Mouse (Mus musculus): Measurements from ENCODE around the gene Vezf1. TPM values are rescaled to one million over a fixed set of nuclear protein-coding genes. Genes with fewer than 3 reads are reported as not detected.
A peak's percentile ranks its signal among the peaks of the same experiment; 100 is the strongest.

The Vezf1 gene
- total RNA-seq, 2 experiments from 2014 or later: 27.8 to 28.3 TPM

DNA sequence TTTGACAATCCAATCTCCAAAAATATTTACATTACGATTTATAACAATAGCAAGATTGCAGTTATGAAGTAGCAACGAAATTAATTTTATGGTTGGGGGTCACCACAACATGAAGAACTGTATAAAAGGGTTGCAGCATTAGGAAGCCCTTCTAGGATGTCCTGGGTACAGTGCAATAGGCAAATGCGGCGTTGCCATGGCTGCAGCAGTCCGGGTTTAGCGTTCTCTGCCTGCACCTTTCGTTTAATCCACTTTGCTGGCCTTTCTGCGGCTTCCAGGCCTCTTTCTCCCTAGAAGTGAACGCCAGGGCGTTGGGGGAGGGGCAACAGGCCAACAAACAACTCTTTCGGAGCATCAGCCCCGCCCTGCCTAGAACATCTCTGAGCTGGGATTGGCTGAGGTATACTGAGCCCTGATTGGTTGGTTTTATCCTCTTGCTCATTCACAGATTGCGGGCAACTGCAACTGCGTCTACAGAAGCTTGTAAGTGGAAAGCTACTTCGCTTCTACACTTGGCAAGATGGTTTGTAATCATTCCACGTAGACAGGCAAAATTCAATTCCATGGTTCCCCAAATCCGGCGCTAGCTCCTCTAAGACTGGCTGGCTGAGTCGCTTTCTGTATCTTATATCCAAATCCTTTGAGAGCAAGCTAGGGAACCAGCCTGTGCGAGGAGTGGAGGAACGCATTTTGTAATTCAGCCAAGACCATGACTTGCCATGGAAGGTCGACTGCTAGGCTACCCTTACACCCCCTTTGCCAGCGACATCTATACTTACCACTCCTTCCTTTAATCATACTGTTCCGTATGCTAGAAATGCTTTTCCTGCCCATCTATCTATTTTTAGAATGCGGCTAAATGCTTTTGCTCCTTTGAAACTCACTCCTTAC is 18.9 kb downstream of the Vezf1 start:
- Histone ChIP-seq H3K27ac (peak overlapping the region; percentile 78), H3K4me3 (peak overlapping the region; percentile 50)
- no peak for TF ChIP-seq CTCF (IDR thresholded peaks at IDR 0.05)
- intact Hi-C loops (cut with DNase I): no loop called here
- peak; percentile 81 to 89 for DNase-seq (ENCODE audit: extremely low spot score in 1 of 2, low spot score in 2 of 2)

DNA sequence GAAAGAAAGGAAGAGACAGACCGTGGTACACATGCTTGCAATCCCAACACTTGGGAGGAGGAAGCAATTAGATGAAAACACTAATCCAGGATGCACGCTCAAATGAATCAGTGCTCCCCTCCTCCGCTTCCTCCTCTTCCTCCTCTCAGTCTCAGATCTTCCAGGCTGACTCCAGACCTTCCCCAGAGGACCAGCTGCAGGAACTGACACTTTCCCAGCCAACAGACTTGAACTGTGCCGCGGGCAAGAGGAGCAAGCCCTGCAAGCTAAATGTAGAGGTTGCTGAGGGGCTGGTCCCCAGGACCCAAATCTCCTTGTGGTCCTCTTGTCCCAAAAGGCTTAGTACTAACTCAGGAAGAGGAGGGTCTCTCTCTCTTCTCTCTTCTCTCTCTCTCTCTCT is 21.1 kb downstream of the Vezf1 start:
- TF ChIP-seq CTCF (IDR thresholded peaks at IDR 0.05): no peak
- Histone ChIP-seq H3K4me3 (no peak overlapping the region), H3K27ac (no peak overlapping the region)
- intact Hi-C loops (cut with DNase I): no loop called here
- no peak for DNase-seq (ENCODE audit: extremely low spot score in 1 of 2, low spot score in 2 of 2)

DNA sequence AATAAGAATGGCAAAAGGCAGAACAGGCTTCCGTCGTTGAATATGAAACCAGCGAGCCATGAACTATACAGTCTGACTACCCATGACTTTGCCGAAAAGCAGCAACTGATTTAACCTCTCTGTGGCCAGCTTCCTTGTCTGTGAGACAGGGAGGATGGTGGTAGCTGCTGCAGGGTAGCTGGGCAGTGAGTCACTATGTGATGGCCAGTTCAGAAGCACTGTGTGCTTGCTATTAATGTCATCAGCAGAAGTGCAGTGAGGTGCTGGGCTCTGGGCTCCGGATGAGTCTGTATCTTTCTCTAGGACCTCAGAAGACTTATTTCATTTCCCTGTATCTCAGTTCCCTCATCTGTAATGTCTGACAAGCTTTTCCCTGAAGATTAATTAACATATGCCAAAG is 22.2 kb downstream of the Vezf1 start:
- DNase-seq (ENCODE audit: extremely low spot score in 1 of 2, low spot score in 2 of 2): no peak
- intact Hi-C loops (cut with DNase I): no loop called here
- Histone ChIP-seq H3K4me3 (no peak overlapping the region), H3K27ac (no peak overlapping the region)
- TF ChIP-seq CTCF (IDR thresholded peaks at IDR 0.05): no peak

DNA sequence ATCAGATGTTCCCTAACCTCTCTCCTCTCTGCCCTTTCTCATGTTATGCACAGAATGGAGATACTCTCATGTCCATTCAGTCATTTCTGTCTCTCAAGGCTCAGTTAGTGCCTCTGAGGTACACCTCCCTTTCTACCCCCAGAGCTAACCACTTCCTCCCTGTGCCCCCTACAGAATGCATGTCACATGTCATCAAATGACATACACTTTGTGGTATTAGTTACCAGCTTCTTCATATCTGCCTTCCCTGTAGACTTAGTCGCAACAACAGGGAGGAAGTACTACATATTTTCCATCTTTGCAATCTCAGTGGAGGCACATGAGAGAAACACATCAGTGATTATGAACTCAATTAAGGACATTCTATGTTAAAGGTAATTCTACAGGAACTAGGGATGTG is 23.9 kb downstream of the Vezf1 start:
- intact Hi-C loops (cut with DNase I): no loop called here
- no peak for TF ChIP-seq CTCF (IDR thresholded peaks at IDR 0.05)
- DNase-seq (ENCODE audit: extremely low spot score in 1 of 2, low spot score in 2 of 2): no peak

DNA sequence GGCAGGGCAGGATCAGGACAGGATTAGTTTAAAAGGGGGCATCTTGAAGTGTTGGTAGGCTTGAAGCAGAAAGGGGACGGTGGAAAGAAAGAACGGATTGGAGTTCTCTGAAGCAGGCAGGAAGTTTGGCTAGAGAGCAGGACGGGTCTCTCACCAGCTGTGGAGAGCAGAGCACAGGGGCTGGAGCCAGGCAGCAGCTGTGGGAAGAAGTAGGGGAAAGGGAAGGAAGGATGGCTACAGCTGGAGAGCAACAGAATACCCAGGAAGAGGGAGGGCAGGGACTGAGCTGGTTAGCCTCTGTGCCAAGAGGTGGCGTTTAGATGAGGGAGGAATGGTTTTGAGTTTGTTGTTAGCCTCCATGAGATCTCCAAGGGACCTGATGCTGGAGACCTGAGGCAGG is 29.1 kb downstream of the Vezf1 start:
- intact Hi-C loops (cut with DNase I): no loop called here
- no peak overlapping the region for H3K4me3 ChIP-seq
- no peak for DNase-seq (ENCODE audit: extremely low spot score in 1 of 2, low spot score in 2 of 2)
- TF ChIP-seq CTCF (IDR thresholded peaks at IDR 0.05): no peak
- H3K27ac ChIP-seq: no peak overlapping the region

More for the DNA sequence above, 23.9 kb downstream of the Vezf1 start:
- H3K4me3 ChIP-seq: no peak overlapping the region
- no peak overlapping the region for H3K27ac ChIP-seq

DNA sequence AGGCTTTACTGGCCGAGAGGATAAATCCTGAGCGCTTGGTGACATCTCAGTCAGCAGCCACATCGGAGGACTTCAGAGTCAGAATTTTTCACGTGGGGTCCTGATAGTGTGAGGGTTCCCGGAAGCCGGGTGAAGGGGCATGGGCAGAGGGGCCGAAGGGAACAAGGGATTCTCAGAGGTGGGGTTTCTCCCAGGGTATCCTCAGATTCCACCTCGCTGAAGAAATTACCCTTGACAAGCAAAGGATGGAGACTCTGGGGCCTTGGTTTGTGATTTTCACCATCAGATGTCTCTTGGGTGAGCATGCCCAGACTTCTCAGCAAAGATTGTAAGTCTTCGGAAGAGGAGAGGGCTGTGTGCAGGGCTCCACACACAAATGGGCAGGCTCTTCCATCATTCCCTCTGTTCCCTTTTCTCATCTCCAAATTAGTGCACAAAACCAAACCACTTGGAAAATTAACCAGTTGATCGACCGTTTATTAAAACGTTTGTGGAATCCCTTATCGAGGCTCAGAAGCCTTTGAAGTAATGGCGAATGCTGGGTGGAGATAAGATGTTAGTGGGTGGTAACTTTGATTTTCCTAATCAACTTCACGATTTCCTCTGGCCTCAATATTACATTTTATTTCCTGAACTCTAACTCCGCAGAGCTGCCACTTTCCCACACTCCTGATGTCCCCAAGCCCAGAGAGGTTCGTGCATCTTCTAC is 30.1 kb downstream of the Vezf1 start, which contains the start of gene Cuedc1:
Cuedc1 (plus strand) TSS at position 38 of the 709 bp plus-strand sequence.
- no peak for DNase-seq (ENCODE audit: extremely low spot score in 1 of 2, low spot score in 2 of 2)
- intact Hi-C loops (cut with DNase I): loop anchor here (1.0 kb wide), 1 partner anchor 30 kb away; the partner anchor contains the start of gene Vezf1
- H3K4me3 ChIP-seq: peak within 1 kb of the TSS; percentile 87
- H3K27ac ChIP-seq: peak within 1 kb of the TSS; percentile 94
- no peak for TF ChIP-seq CTCF (IDR thresholded peaks at IDR 0.05)

DNA sequence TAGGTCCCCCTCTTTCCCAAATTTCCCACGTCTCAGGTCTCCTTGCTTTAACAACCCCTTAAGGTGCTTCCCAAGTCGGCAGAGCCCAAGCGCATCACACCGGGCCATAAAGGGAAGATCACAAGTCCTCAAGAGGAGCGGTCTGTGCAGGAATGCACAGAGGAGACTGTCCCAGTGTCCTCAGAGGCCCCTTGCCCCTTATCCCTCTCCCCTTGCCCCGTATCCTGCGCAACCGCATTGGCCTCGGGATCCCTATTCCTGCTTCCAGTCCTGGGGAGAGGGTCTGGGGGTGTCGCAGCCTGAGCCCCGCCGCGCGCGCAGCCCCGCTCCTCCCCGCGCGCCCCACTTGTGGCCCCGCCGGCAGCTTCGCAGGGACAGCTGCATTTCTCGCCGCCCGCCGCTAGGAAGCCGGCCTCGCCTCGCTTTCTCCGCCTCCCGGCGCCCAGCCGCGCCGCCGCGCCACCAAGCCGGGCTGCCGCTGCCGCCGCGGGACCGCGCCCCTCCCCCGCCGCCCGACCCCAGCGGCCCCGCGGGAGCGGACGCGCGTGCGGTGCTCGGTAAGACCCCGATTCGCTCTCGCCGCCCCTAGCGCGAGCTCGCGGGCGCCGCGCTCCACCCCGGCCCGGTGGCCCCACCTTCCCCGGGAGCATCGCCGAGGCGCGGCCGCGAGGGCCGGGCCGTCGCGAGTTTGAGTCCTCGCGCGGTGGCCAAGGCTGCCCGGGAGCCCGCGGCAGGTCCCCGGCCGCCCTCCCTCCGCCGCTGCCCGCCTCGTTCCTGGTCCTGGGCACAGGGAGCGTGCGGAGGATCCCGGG is 30.9 kb downstream of the Vezf1 start:
- peak; percentile 63 for TF ChIP-seq CTCF (IDR thresholded peaks at IDR 0.05)
- peak overlapping the region; percentile 94 for H3K27ac ChIP-seq
- intact Hi-C loops (cut with DNase I): loop anchor here (1.0 kb wide), 2 partner anchors 31 to 62 kb away; partner anchors contain the start of gene Vezf1

DNA sequence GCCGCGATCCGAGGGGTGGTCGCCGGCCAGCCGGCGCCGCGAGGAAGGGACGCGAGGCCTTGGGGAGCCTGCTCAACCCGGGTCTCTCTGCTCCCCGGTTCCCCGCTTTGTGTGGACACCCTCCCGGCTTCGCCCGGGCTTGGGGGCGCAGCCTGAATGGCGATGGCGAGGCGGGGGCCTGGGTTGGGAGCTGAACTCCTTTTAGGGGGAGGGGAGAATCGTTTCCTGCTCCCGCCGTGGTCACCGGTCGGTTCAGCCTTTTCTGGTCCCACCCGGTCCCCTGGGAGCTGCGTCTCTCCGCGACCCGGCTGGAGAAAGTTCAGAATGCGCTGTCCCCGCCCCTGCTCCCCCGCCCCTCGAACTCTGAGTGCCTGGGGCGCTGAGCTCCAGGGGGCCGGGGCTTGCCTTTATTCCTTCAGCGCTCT is 31.5 kb downstream of the Vezf1 start:
- DNase-seq (ENCODE audit: extremely low spot score in 1 of 2, low spot score in 2 of 2): peak; percentile 36 to 51

More for the DNA sequence above, 30.9 kb downstream of the Vezf1 start:
- H3K4me3 ChIP-seq: peak overlapping the region; percentile 87
- peak; percentile 78 to 81 for DNase-seq (ENCODE audit: extremely low spot score in 1 of 2, low spot score in 2 of 2)

DNA sequence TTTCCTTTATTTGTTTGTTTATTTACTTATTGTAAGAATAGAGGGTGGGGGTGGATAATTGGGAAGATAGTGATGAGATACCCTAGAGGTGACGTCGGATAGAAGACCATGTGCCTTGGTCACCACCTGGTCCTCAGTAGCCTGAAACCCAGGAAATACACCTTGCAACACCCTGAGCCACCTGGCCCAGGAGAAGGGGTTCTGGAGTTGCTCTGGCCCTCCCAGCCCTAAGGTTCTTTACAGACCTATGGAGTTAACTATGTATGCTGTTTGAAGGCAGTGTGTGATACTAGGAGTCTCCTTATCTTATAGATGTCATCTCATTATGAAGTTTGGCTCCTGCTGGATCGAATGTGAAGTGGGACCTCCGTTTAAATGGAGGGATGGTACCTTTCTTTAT is 32.1 kb downstream of the Vezf1 start:
- Histone ChIP-seq H3K4me3 (no peak overlapping the region), H3K27ac (peak overlapping the region; percentile 94)
- TF ChIP-seq CTCF (IDR thresholded peaks at IDR 0.05): no peak
- intact Hi-C loops (cut with DNase I): no loop called here
- no peak for DNase-seq (ENCODE audit: extremely low spot score in 1 of 2, low spot score in 2 of 2)

More for the DNA sequence above, 31.5 kb downstream of the Vezf1 start:
- TF ChIP-seq CTCF (IDR thresholded peaks at IDR 0.05): no peak
- intact Hi-C loops (cut with DNase I): loop anchor here (1.0 kb wide), 1 partner anchor 62 kb away; no protein-coding TSS in a partner anchor
- H3K27ac ChIP-seq: peak overlapping the region; percentile 94
- H3K4me3 ChIP-seq: peak overlapping the region; percentile 87

DNA sequence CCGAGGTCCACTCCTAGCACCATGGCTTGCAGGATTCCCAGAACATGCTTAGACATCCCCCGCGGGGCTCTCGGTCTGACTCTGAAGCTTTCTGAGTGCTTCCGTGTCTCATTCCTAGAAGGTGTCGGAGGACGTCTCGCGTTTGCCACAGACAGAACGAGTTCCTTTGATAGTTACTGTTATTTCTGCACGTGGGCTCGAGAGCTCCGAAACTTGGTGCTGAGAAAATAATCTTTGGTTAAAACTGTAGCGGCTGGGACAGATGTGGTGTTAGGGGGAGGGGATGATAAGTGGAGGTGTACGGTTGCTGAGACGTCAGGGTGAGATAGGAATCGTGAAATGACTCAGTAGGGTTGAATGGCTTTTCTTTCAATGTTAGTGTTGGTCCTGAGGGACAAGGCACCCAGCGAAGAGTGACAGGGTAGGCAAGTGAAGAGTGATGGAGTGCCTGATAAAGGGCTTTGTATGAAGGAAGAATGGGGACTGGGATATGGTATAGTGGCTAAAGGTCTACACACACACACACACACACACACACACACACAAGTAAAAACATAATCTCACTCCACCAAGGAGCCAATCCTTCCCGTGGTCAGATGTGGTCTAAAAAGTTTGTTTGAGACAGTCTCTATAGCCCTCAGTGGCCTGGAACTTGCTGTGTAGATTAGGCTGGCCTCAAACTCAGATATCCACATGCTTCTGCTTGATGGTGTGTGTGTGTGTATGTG is 35.3 kb downstream of the Vezf1 start:
- intact Hi-C loops (cut with DNase I): no loop called here
- DNase-seq (ENCODE audit: extremely low spot score in 1 of 2, low spot score in 2 of 2): no peak
- no peak overlapping the region for H3K27ac ChIP-seq
- no peak for TF ChIP-seq CTCF (IDR thresholded peaks at IDR 0.05)
- H3K4me3 ChIP-seq: no peak overlapping the region
